ENCODE assay signal across 10 mouse cellular contexts in genomic region chr4:134612070-134612667, GRCm38 (mm10).
DNase-seq lines count a peak whose midpoint lies in the region; ATAC-seq and TF ChIP-seq lines count a peak whose summit lies in the region.
"Had no signal": no experiment of that assay in that cellular context is flagged by ENCODE, and none has a peak within 500 bp of the region (broad histone marks: within the 10 kb centered on the region; RNA-seq: fewer than 3 reads in every experiment).

No protein-coding gene starts in this region.

- peak; percentile 34 for DNase-seq in lung, postnatal 0 days (ENCODE audit: low spot score)
- DNase-seq in lung, postnatal 36 days: no peak
- peak; percentile 69 for DNase-seq in heart, postnatal 0 days (ENCODE audit: low spot score)
- DNase-seq in liver, postnatal 0 days: no peak
- DNase-seq in retina, embryonic 14.5 days (ENCODE audit: low spot score): no peak
- no peak for DNase-seq in cerebellum, adult 9-11 months
- DNase-seq: adrenal gland, postnatal 36 days; lung, adult 2 months had no signal

- H3K27ac ChIP-seq in forebrain, embryonic 12.5 days: 0 out of 2 replicates have a peak overlapping the region, but pooled peaks have one; percentile 13
- no peak overlapping the region for H3K27ac ChIP-seq in forebrain, embryonic 16.5 days (ENCODE audit: low read length)
- no peak overlapping the region for H3K27ac ChIP-seq in lung, postnatal 0 days (ENCODE audit: low read length)
- peak overlapping the region; percentile 76 for H3K27ac ChIP-seq in heart, postnatal 0 days (ENCODE audit: low read depth)
- no peak overlapping the region for H3K27ac ChIP-seq in liver, postnatal 0 days (ENCODE audit: low read depth)

- no peak overlapping the region for H3K4me3 ChIP-seq in forebrain, embryonic 12.5 days (replicated peaks)
- H3K4me3 ChIP-seq in forebrain, embryonic 16.5 days (replicated peaks; ENCODE audit: low read length): no peak overlapping the region
- H3K4me3 ChIP-seq in lung, postnatal 0 days (ENCODE audit: low read depth, low read length): no peak overlapping the region
- H3K4me3 ChIP-seq in heart, postnatal 0 days (ENCODE audit: low read depth, low read length): no peak overlapping the region
- H3K4me3 ChIP-seq in liver, postnatal 0 days (ENCODE audit: low read depth, low read length): no peak overlapping the region

- 64% methylated on average over 16 of the region's 16 CpGs for WGBS in forebrain, embryonic 12.5 days
- 59% methylated on average over 16 of the region's 16 CpGs for WGBS in forebrain, embryonic 16.5 days
- WGBS in lung, postnatal 0 days: 44% methylated on average over 16 of the region's 16 CpGs
- 33% methylated on average over 16 of the region's 16 CpGs for WGBS in heart, postnatal 0 days
- 51% methylated on average over 16 of the region's 16 CpGs for WGBS in liver, postnatal 0 days (ENCODE audit: insufficient replicate concordance)

- peak; percentile 44 for TF ChIP-seq CTCF in lung, postnatal 0 days (IDR thresholded peaks at IDR 0.05)
- peak; percentile 39 for TF ChIP-seq CTCF in heart, postnatal 0 days (IDR thresholded peaks at IDR 0.05; ENCODE audit: low read depth)
- peak; percentile 23; the same call in 1 of the 2 replicates for TF ChIP-seq CTCF in liver, postnatal 0 days (IDR thresholded peaks at IDR 0.05; ENCODE audit: low read depth)

- no peaks in the 10 kb centered on the region for H3K9me3 ChIP-seq in forebrain, embryonic 12.5 days
- H3K9me3 ChIP-seq in forebrain, embryonic 16.5 days (ENCODE audit: control insufficient read depth, low read length): no peaks in the 10 kb centered on the region
- no peaks in the 10 kb centered on the region for H3K9me3 ChIP-seq in lung, postnatal 0 days (ENCODE audit: low read length)
- H3K9me3 ChIP-seq in heart, postnatal 0 days (replicated peaks; ENCODE audit: control insufficient read depth, low read length): no peaks in the 10 kb centered on the region
- H3K9me3 ChIP-seq in liver, postnatal 0 days (ENCODE audit: low read length): no peaks in the 10 kb centered on the region

- no peak overlapping the region for H3K4me2 ChIP-seq in forebrain, embryonic 12.5 days
- no peak overlapping the region for H3K4me2 ChIP-seq in forebrain, embryonic 16.5 days (ENCODE audit: low read length)
- H3K4me2 ChIP-seq in lung, postnatal 0 days (replicated peaks; ENCODE audit: low read depth, low read length): no peak overlapping the region
- peak overlapping the region; percentile 28; the same call in 1 of the 2 replicates for H3K4me2 ChIP-seq in heart, postnatal 0 days (ENCODE audit: low read depth, low read length)
- H3K4me2 ChIP-seq in liver, postnatal 0 days (ENCODE audit: low read depth, low read length): no peak overlapping the region; the same call in 1 of the 2 replicates

- H3K36me3 ChIP-seq in forebrain, embryonic 12.5 days (replicated peaks): no peaks in the 10 kb centered on the region
- H3K36me3 ChIP-seq in forebrain, embryonic 16.5 days (ENCODE audit: control insufficient read depth, insufficient read depth): no peaks in the 10 kb centered on the region
- H3K36me3 ChIP-seq in lung, postnatal 0 days (ENCODE audit: insufficient read depth, low read length): no peaks in the 10 kb centered on the region
- H3K36me3 ChIP-seq in heart, postnatal 0 days (replicated peaks; ENCODE audit: control insufficient read depth, insufficient read depth, low read length): no peaks in the 10 kb centered on the region
- H3K36me3 ChIP-seq in liver, postnatal 0 days (replicated peaks; ENCODE audit: insufficient read depth, low read length): no peaks in the 10 kb centered on the region

- no peak for ATAC-seq in forebrain, embryonic 12.5 days (ENCODE audit: low FRiP score)
- no peak for ATAC-seq in forebrain, embryonic 16.5 days
- peak; percentile 64 for ATAC-seq in lung, postnatal 0 days
- ATAC-seq in heart, postnatal 0 days (ENCODE audit: insufficient read depth, low read depth): peak; percentile 86
- no peak for ATAC-seq in liver, postnatal 0 days

- no peak overlapping the region for H3K9ac ChIP-seq in forebrain, embryonic 12.5 days
- H3K9ac ChIP-seq in forebrain, embryonic 16.5 days (replicated peaks; ENCODE audit: low read depth, low read length): no peak overlapping the region
- H3K9ac ChIP-seq in lung, postnatal 0 days (replicated peaks; ENCODE audit: low read depth): no peak overlapping the region
- H3K9ac ChIP-seq in heart, postnatal 0 days (replicated peaks; ENCODE audit: low read depth, low read length): 0 out of 2 replicates have a peak overlapping the region, but pooled peaks have one; percentile 10
- no peak overlapping the region for H3K9ac ChIP-seq in liver, postnatal 0 days (replicated peaks)

- H3K27me3 ChIP-seq in forebrain, embryonic 12.5 days: no peaks in the 10 kb centered on the region
- H3K27me3 ChIP-seq in forebrain, embryonic 16.5 days (replicated peaks; ENCODE audit: control insufficient read depth, insufficient read depth, low read length): no peaks in the 10 kb centered on the region
- no peaks in the 10 kb centered on the region for H3K27me3 ChIP-seq in lung, postnatal 0 days (replicated peaks; ENCODE audit: insufficient read depth, low read length)
- H3K27me3 ChIP-seq in heart, postnatal 0 days (ENCODE audit: control insufficient read depth, insufficient read depth, low read length): no peaks in the 10 kb centered on the region
- H3K27me3 ChIP-seq in liver, postnatal 0 days (ENCODE audit: insufficient read depth, low read length): no peaks in the 10 kb centered on the region

- no peak for TF ChIP-seq EP300 in lung, postnatal 0 days (IDR thresholded peaks at IDR 0.05)
- peak; percentile 91 for TF ChIP-seq EP300 in heart, postnatal 0 days (IDR thresholded peaks at IDR 0.05; ENCODE audit: low read depth)
- TF ChIP-seq EP300 in liver, postnatal 0 days (IDR thresholded peaks at IDR 0.05; ENCODE audit: low read depth): no peak

- H3K4me1 ChIP-seq in forebrain, embryonic 12.5 days: peaks cover 19% of the 10 kb centered on the region
- peaks cover 22% of the 10 kb centered on the region for H3K4me1 ChIP-seq in forebrain, embryonic 16.5 days (replicated peaks; ENCODE audit: control insufficient read depth, insufficient read depth, low read length)
- H3K4me1 ChIP-seq in lung, postnatal 0 days (ENCODE audit: insufficient read depth, low read depth, low read length): no peaks in the 10 kb centered on the region
- peaks cover 29% of the 10 kb centered on the region for H3K4me1 ChIP-seq in heart, postnatal 0 days (ENCODE audit: control insufficient read depth, insufficient read depth)
- peaks cover 4% of the 10 kb centered on the region for H3K4me1 ChIP-seq in liver, postnatal 0 days (ENCODE audit: insufficient read depth)

Comparison
In these comparisons a context has a peak if more than half of its experiments do, and no peak if none do; other contexts are left out.
1. H3K27ac ChIP-seq: peak in forebrain, embryonic 12.5 days (single experiment) and heart, postnatal 0 days (single experiment); none in forebrain, embryonic 16.5 days (single experiment), lung, postnatal 0 days (single experiment) and liver, postnatal 0 days (single experiment).
2. DNase-seq: peak in lung, postnatal 0 days (single experiment) and heart, postnatal 0 days (single experiment); none in lung, postnatal 36 days (single experiment), liver, postnatal 0 days (single experiment), retina, embryonic 14.5 days (single experiment) and cerebellum, adult 9-11 months (single experiment).
3. ATAC-seq: peak in lung, postnatal 0 days (single experiment) and heart, postnatal 0 days (single experiment); none in forebrain, embryonic 12.5 days (single experiment), forebrain, embryonic 16.5 days (single experiment) and liver, postnatal 0 days (single experiment).
4. Peak in every context shown above with its lines, with median percentiles within 50 percentile points of each other: CTCF ChIP-seq.